Mouse (Mus musculus) testis, adult 2 months (tissue): ENCODE measurements around the gene Lin7c.

Experiments used
- CTCF ChIP-seq: fragments of 200-500 bp; IDR thresholded peaks from 2 replicates; pipeline ENCODE4 v1.5.1; 2012; ENCODE audit warnings: low read depth, mild to moderate bottlenecking, inconsistent platforms, low read length, moderate library complexity; ENCODE audit not compliant: control insufficient read depth, insufficient read depth, insufficient replicate concordance
- POLR2A ChIP-seq: fragments of 200-500 bp; IDR thresholded peaks from 2 replicates; pipeline ENCODE4 v1.6.1; 2012; ENCODE audit warnings: low read depth, mild to moderate bottlenecking, inconsistent platforms, low read length, moderate library complexity; ENCODE audit not compliant: control insufficient read depth

GRCm38 (mm10) chr2:109922306-109922705, 31.7 kb downstream of the Lin7c start:
- no peak for TF ChIP-seq CTCF
- TF ChIP-seq POLR2A: no peak
